Mouse (Mus musculus): ENCODE results near the gene Mttp. TPM values are rescaled to one million over a fixed set of nuclear protein-coding genes. Genes with fewer than 3 reads are reported as not detected.

Gene Mttp
- polyA plus RNA-seq, 1 experiment, result 7.4 TPM

- TF ChIP-seq CTCF (IDR thresholded peaks at IDR 0.05; ENCODE audit: borderline replicate concordance, insufficient read depth, low read depth, low read length) (no peak), POLR2A (IDR thresholded peaks at IDR 0.05; ENCODE audit: borderline replicate concordance, insufficient read depth, low read length) (no peak)
- H3K27ac ChIP-seq (ENCODE audit: insufficient read depth, low read length), result no peak overlapping the region
- H3K4me3 ChIP-seq (replicated peaks; ENCODE audit: insufficient read depth, low read depth, low read length), result no peak overlapping the region
- no peak for DNase-seq
- no peaks in the 10 kb centered on the region for H3K4me1 ChIP-seq (ENCODE audit: control insufficient read depth, insufficient read depth, low read length)
- WGBS, result 87% methylated on average over 2 of the region's 2 CpGs
- H3K27me3 ChIP-seq (ENCODE audit: control insufficient read depth, insufficient read depth, low read length), result no peaks in the 10 kb centered on the region
Observed at GRCm38 (mm10) chr3:138040938-138041337, 103.8 kb downstream of the Mttp start.

Other genes starting within 250 kb of the Mttp start
- 92.8 and 95.0 TPM in 2 replicates for gene Lamtor3, start 226.5 kb downstream of the Mttp start, polyA plus RNA-seq (2012; rRNA removed)
- 0.79 and 1.1 TPM in 2 replicates for gene Dapp1, start 163.4 kb downstream of the Mttp start, polyA plus RNA-seq (2012; rRNA removed)
- gene 1110002E22Rik, start 79.9 kb downstream of the Mttp start, polyA plus RNA-seq (2012; rRNA removed), result 0.05 and 0.07 TPM in 2 replicates
- gene Gm5105, start 77.6 kb downstream of the Mttp start, polyA plus RNA-seq (2012; rRNA removed), result 0.08 and 0.10 TPM in 2 replicates
- 5.8 and 6.0 TPM in 2 replicates for gene Trmt10a, start 1.5 kb downstream of the Mttp start, polyA plus RNA-seq (2012; rRNA removed)
- gene 4930579F01Rik, start 48.9 kb upstream of the Mttp start, polyA plus RNA-seq (2012; rRNA removed), result not detected in 2 replicates
- gene Adh7, start 72.8 kb upstream of the Mttp start, polyA plus RNA-seq (2012; rRNA removed), result 0.05 TPM in 1 of 2 replicates, not detected in the other
- gene Adh1, start 116.0 kb upstream of the Mttp start, polyA plus RNA-seq (2012; rRNA removed), result 1.6 and 2.1 TPM in 2 replicates
- gene Adh6a, start 168.3 kb upstream of the Mttp start, polyA plus RNA-seq (2012; rRNA removed), result not detected in 2 replicates
- not detected in 2 replicates for gene Adh6b, start 196.8 kb upstream of the Mttp start, polyA plus RNA-seq (2012; rRNA removed)